Mouse (Mus musculus) MEL (cell line): Measurements from ENCODE around the gene Psen1. TPM values are rescaled to one million over a fixed set of nuclear protein-coding genes. Genes with fewer than 3 reads are reported as not detected.

Experiments used
- DNase-seq: peaks from one replicate; pipeline ENCODE4 v3.0.0; 2011; ENCODE audit warnings: low read depth, low spot score
- H3K27ac ChIP-seq: 2 replicates; pipeline ENCODE4 v1.5.1; 2012; ENCODE audit warnings: low read depth, mild to moderate bottlenecking, control low read depth, low read length, moderate library complexity; ENCODE audit not compliant: control insufficient read depth
- H3K27me3 ChIP-seq, 2 experiments: fragments of 150-350 bp in 1 of 2; sonication (generic) in 1 of 2; 2 replicates each; pipeline ENCODE4 v1.6.1; 2012; ENCODE audit warnings: low read length in 2 of 2, mild to moderate bottlenecking in 2 of 2, improper control_type of control experiment in 1 of 2, moderate library complexity in 1 of 2; ENCODE audit not compliant: insufficient read depth in 2 of 2, control insufficient read depth in 1 of 2
- H3K36me3 ChIP-seq, 2 experiments: 2 replicates each; pipeline ENCODE4 v1.6.1; 2012 to 2014; ENCODE audit warnings: low read length in 2 of 2, improper control_type of control experiment in 1 of 2, inconsistent platforms in 1 of 2, mild to moderate bottlenecking in 1 of 2; ENCODE audit not compliant: insufficient read depth in 2 of 2, control insufficient read depth in 1 of 2
- H3K4me1 ChIP-seq, 2 experiments: fragments of 150-350 bp in 1 of 2; sonication (generic) in 1 of 2; 2 replicates each; pipeline ENCODE4 v1.6.1; 2012; ENCODE audit warnings: low read length in 2 of 2, improper control_type of control experiment in 1 of 2, mild to moderate bottlenecking in 1 of 2; ENCODE audit not compliant: insufficient read depth in 2 of 2, control insufficient read depth in 1 of 2
- H3K4me3 ChIP-seq, 2 experiments: fragments of 150-350 bp in 1 of 2; sonication (generic) in 1 of 2; 2 replicates each; pipeline ENCODE4 v1.5.1; 2012; ENCODE audit warnings: low read depth in 2 of 2, low read length in 2 of 2, mild to moderate bottlenecking in 2 of 2, moderate library complexity in 2 of 2, control low read depth in 1 of 2, improper control_type of control experiment in 1 of 2; ENCODE audit not compliant: control insufficient read depth in 1 of 2, insufficient read depth in 1 of 2
- H3K79me2 ChIP-seq: 2 replicates; pipeline ENCODE4 v1.6.1; 2012; ENCODE audit warnings: mild to moderate bottlenecking, low read length, moderate library complexity; ENCODE audit not compliant: control insufficient read depth, poor library complexity, insufficient read depth
- H3K9ac ChIP-seq: 2 replicates; pipeline ENCODE4 v1.6.1; 2012; ENCODE audit warnings: low read depth, mild to moderate bottlenecking, control low read depth, low read length, moderate library complexity; ENCODE audit not compliant: control insufficient read depth, poor library complexity, severe bottlenecking
- H3K9me3 ChIP-seq: fragments of 150-350 bp; sonication (generic); replicated peaks from 2 replicates; pipeline ENCODE4 v1.6.1; 2012; ENCODE audit warnings: mild to moderate bottlenecking, low read length, improper control_type of control experiment, moderate library complexity; ENCODE audit not compliant: insufficient read depth
- CTCF ChIP-seq, 3 experiments: IDR thresholded peaks in 2 of 3; conservative IDR thresholded peaks in 1 of 3; 2 replicates each; pipeline ENCODE4 v1.5.1; 2011 to 2012; ENCODE audit warnings: low read length in 3 of 3, low read depth in 2 of 3, mild to moderate bottlenecking in 2 of 3, improper control_type of control experiment in 1 of 3, inconsistent platforms in 1 of 3, mixed read lengths in 1 of 3, moderate library complexity in 1 of 3; ENCODE audit not compliant: control insufficient read depth in 1 of 3, insufficient read depth in 1 of 3, poor library complexity in 1 of 3, severe bottlenecking in 1 of 3
- EP300 ChIP-seq, 2 experiments: IDR thresholded peaks; 2 replicates each; pipeline ENCODE4 v1.6.1; 2011; ENCODE audit warnings: improper control_type of control experiment in 2 of 2, low read length in 2 of 2, low read depth in 1 of 2, mild to moderate bottlenecking in 1 of 2
- GATA1 ChIP-seq: IDR thresholded peaks from 2 replicates; pipeline ENCODE4 v1.6.1; 2011; ENCODE audit warnings: low read depth, low read length, improper control_type of control experiment
- JUND ChIP-seq: IDR thresholded peaks from 2 replicates; pipeline ENCODE4 v1.6.1; 2011; ENCODE audit warnings: low read depth, mild to moderate bottlenecking, improper control_type of control experiment, low read length
- MAZ ChIP-seq: IDR thresholded peaks from 2 replicates; pipeline ENCODE4 v1.6.1; 2012; ENCODE audit warnings: low read depth, mild to moderate bottlenecking, inconsistent platforms, low read length, improper control_type of control experiment
- MEF2A ChIP-seq: IDR thresholded peaks from 2 replicates; pipeline ENCODE4 v1.6.1; 2014; ENCODE audit warnings: low read depth, mild to moderate bottlenecking, inconsistent platforms, low read length, improper control_type of control experiment; ENCODE audit not compliant: poor library complexity, insufficient replicate concordance, severe bottlenecking; ENCODE audit errors: extremely low read depth
- MYC ChIP-seq: IDR thresholded peaks from 2 replicates; pipeline ENCODE4 v1.6.1; 2011; ENCODE audit warnings: low read depth, mild to moderate bottlenecking, low read length, improper control_type of control experiment, moderate library complexity
- NELFE ChIP-seq: IDR thresholded peaks from 2 replicates; pipeline ENCODE4 v1.6.1; 2011; ENCODE audit warnings: low read depth, low read length, improper control_type of control experiment
- NRF1 ChIP-seq: IDR thresholded peaks from 2 replicates; pipeline ENCODE4 v1.6.1; 2014; ENCODE audit warnings: low read depth, mild to moderate bottlenecking, inconsistent platforms, low read length, improper control_type of control experiment, moderate library complexity; ENCODE audit not compliant: poor library complexity, insufficient read depth, severe bottlenecking
- POLR2A ChIP-seq, 2 experiments: IDR thresholded peaks; 2 replicates each; pipeline ENCODE4 v1.6.1; 2011 to 2012; ENCODE audit warnings: low read length in 2 of 2, mild to moderate bottlenecking in 2 of 2, control low read depth in 1 of 2, improper control_type of control experiment in 1 of 2, low read depth in 1 of 2, moderate library complexity in 1 of 2; ENCODE audit not compliant: control insufficient read depth in 1 of 2, insufficient read depth in 1 of 2, poor library complexity in 1 of 2
- POLR2AphosphoS2 ChIP-seq: IDR thresholded peaks from 2 replicates; pipeline ENCODE4 v1.6.1; 2011; ENCODE audit warnings: low read length, improper control_type of control experiment
- RCOR1 ChIP-seq: IDR thresholded peaks from 2 replicates; pipeline ENCODE4 v1.6.1; 2012; ENCODE audit warnings: low read depth, mild to moderate bottlenecking, inconsistent platforms, low read length, improper control_type of control experiment
- SMC3 ChIP-seq: IDR thresholded peaks from 2 replicates; pipeline ENCODE4 v1.6.1; 2011; ENCODE audit warnings: low read depth, low read length, improper control_type of control experiment
- TBP ChIP-seq: IDR thresholded peaks from 2 replicates; pipeline ENCODE4 v1.8.0; 2011; ENCODE audit warnings: low read depth, low read length, improper control_type of control experiment
- USF1 ChIP-seq: IDR thresholded peaks from 2 replicates; pipeline ENCODE4 v1.6.1; 2014; ENCODE audit warnings: low read depth, mild to moderate bottlenecking, inconsistent platforms, low read length, improper control_type of control experiment, moderate library complexity
- USF2 ChIP-seq, 2 experiments: IDR thresholded peaks; 2 replicates each; pipeline ENCODE4 v1.6.1; 2011 to 2012; ENCODE audit warnings: improper control_type of control experiment in 2 of 2, low read length in 2 of 2, borderline replicate concordance in 1 of 2, inconsistent platforms in 1 of 2, low read depth in 1 of 2, mild to moderate bottlenecking in 1 of 2; ENCODE audit not compliant: insufficient read depth in 1 of 2
- ZC3H11A ChIP-seq: IDR thresholded peaks from 2 replicates; pipeline ENCODE4 v1.6.1; 2012; ENCODE audit warnings: low read depth, mild to moderate bottlenecking, inconsistent platforms, low read length, improper control_type of control experiment
- ZMIZ1 ChIP-seq: IDR thresholded peaks from 2 replicates; pipeline ENCODE4 v1.6.1; 2012; ENCODE audit warnings: low read depth, mild to moderate bottlenecking, inconsistent platforms, low read length, improper control_type of control experiment, moderate library complexity
- polyA plus RNA-seq, 2 experiments: library from polyadenylated mRNA; stranded (reverse) in 1 of 2; unstranded in 1 of 2; fragments of >175 nt in 1 of 2; fragments of >200 nt in 1 of 2; gene quantifications; 2 replicates each; pipeline versions ENCODE4 v1.2.1 to v1.2.4; 2012; ENCODE audit warnings: low replicate concordance in 2 of 2, low read depth in 1 of 2; ENCODE audit not compliant: insufficient read length in 2 of 2, insufficient read depth in 1 of 2, missing spikeins in 1 of 2
- total RNA-seq: library from RNA; depleted of rRNA; stranded (reverse); fragments of 300-350 nt; gene quantifications from 2 replicates; pipeline ENCODE4 v1.2.3, GENCODE M21; 2012

Gene Psen1
- total and polyA plus RNA-seq, 3 experiments = 45.4 to 63.5 TPM; not detected in 1

- no peaks in the 10 kb centered on the region for H3K79me2 ChIP-seq
- no peak for DNase-seq
- H3K9ac ChIP-seq = no peak overlapping the region
- no peaks in the 10 kb centered on the region for H3K27me3 ChIP-seq
- TF ChIP-seq POLR2A (IDR thresholded peaks at IDR 0.05; ENCODE audit: control insufficient read depth in 1 of 2, insufficient read depth in 1 of 2, low read depth in 1 of 2, low read length in 2 of 2, poor library complexity in 1 of 2) = no peak
- TF ChIP-seq JUND = no peak
- TF ChIP-seq USF2 (IDR thresholded peaks at IDR 0.05; ENCODE audit: borderline replicate concordance in 1 of 2, insufficient read depth in 1 of 2, low read depth in 1 of 2, low read length in 2 of 2) = no peak
- no peak for TF ChIP-seq USF1
- no peak for TF ChIP-seq SMC3
- TF ChIP-seq, all 39 proteins: peak for 0
- no peaks in the 10 kb centered on the region for H3K9me3 ChIP-seq
- peaks cover 0 to 4% of the 10 kb centered on the region in 2 experiments; a peak in 2 of 4 replicates for H3K4me1 ChIP-seq
- peaks cover 6 to 11% of the 10 kb centered on the region in 2 experiments for H3K36me3 ChIP-seq
- no peak overlapping the region for H3K27ac ChIP-seq
- no peak overlapping the region for H3K4me3 ChIP-seq
These were observed 19.0 kb downstream of the Psen1 start for GRCm38 (mm10) chr12:83706951-83707350.

- DNase-seq = no peak
- Histone ChIP-seq H3K9ac (no peak overlapping the region), H3K27me3 (no peaks in the 10 kb centered on the region), H3K79me2 (no peaks in the 10 kb centered on the region), H3K4me3 (no peak overlapping the region), H3K27ac (no peak overlapping the region), H3K36me3 (peaks cover 8 to 10% of the 10 kb centered on the region in 2 experiments), H3K9me3 (no peaks in the 10 kb centered on the region), H3K4me1 (peaks cover 0 to 4% of the 10 kb centered on the region in 2 experiments; a peak in 2 of 4 replicates)
- TF ChIP-seq MEF2A (no peak), MAZ (no peak), GATA1 (no peak), ZMIZ1 (no peak), RCOR1 (no peak), MYC (no peak), POLR2AphosphoS2 (no peak)
These were observed 20.5 kb downstream of the Psen1 start for GRCm38 (mm10) chr12:83708160-83709092.

GRCm38 (mm10) chr12:83709934-83710333 lies 22.0 kb downstream of the Psen1 start:
- no peak for DNase-seq
- Histone ChIP-seq H3K9ac (no peak overlapping the region), H3K9me3 (no peaks in the 10 kb centered on the region), H3K4me1 (peaks cover 0 to 4% of the 10 kb centered on the region in 2 experiments; a peak in 1 of 4 replicates), H3K27ac (no peak overlapping the region), H3K4me3 (no peak overlapping the region), H3K36me3 (peaks cover 4 to 7% of the 10 kb centered on the region in 2 experiments), H3K79me2 (no peaks in the 10 kb centered on the region), H3K27me3 (no peaks in the 10 kb centered on the region)
- TF ChIP-seq MEF2A = no peak
- no peak for TF ChIP-seq TBP
- TF ChIP-seq CTCF (IDR thresholded peaks at IDR 0.05 in 2 of 3, conservative IDR thresholded peaks at IDR 0.05 in 1 of 3; ENCODE audit: control insufficient read depth in 1 of 3, insufficient read depth in 1 of 3, low read depth in 2 of 3, low read length in 3 of 3, poor library complexity in 1 of 3, severe bottlenecking in 1 of 3) = no peak
- no peak for TF ChIP-seq RCOR1
- no peak for TF ChIP-seq USF1
- no peak for TF ChIP-seq ZC3H11A
- TF ChIP-seq NELFE = no peak
- no peak for TF ChIP-seq EP300 (IDR thresholded peaks at IDR 0.05; ENCODE audit: low read depth in 1 of 2, low read length in 2 of 2)
- TF ChIP-seq NRF1 = no peak
